Mouse (Mus musculus) urinary bladder, postnatal 25 days (tissue): ENCODE results near the gene Gm28048.
A peak's percentile ranks its signal among the peaks of the same experiment; 100 is the strongest.

Experiments
- DNase-seq: peaks from one replicate; pipeline ENCODE4 v3.0.0; 2022; ENCODE audit warnings: low spot score

Gm28048 gene

GRCm38 (mm10) chr11:22981984-22982757, at the start of gene Gm28048, which contains the start of gene Commd1:
Gene Gm28048 (minus strand): TSS chr11:22982090.
Gene Commd1 (minus strand): TSS chr11:22982382.
- peak; percentile 99 for DNase-seq

- no peak for DNase-seq
Measured at GRCm38 (mm10) chr11:23029399-23029798, 47.5 kb upstream of the Gm28048 start.

GRCm38 (mm10) chr11:23028957-23029356, 47.1 kb upstream of the Gm28048 start:
- no peak for DNase-seq

GRCm38 (mm10) chr11:23024169-23024568, 42.3 kb upstream of the Gm28048 start:
- DNase-seq: no peak

- DNase-seq: no peak
Measured at GRCm38 (mm10) chr11:23023155-23023554, 41.3 kb upstream of the Gm28048 start.

- DNase-seq: no peak
Measured at GRCm38 (mm10) chr11:23020841-23021240, 39.0 kb upstream of the Gm28048 start.

GRCm38 (mm10) chr11:23020116-23020770, 38.4 kb upstream of the Gm28048 start:
- no peak for DNase-seq

- DNase-seq: no peak
Measured at GRCm38 (mm10) chr11:23017943-23018342, 36.1 kb upstream of the Gm28048 start.

GRCm38 (mm10) chr11:23014996-23015395, 33.1 kb upstream of the Gm28048 start:
- no peak for DNase-seq

- no peak for DNase-seq
Measured at GRCm38 (mm10) chr11:23013580-23014294, 31.8 kb upstream of the Gm28048 start.

- DNase-seq: no peak
Measured at GRCm38 (mm10) chr11:23013096-23013495, 31.2 kb upstream of the Gm28048 start.

- DNase-seq: no peak
Measured at GRCm38 (mm10) chr11:23008824-23009200, 26.9 kb upstream of the Gm28048 start.

GRCm38 (mm10) chr11:23008181-23008823, 26.4 kb upstream of the Gm28048 start:
- peak; percentile 69 for DNase-seq

GRCm38 (mm10) chr11:23007481-23008180, 25.7 kb upstream of the Gm28048 start, which contains the start of gene Fam161a:
Gene Fam161a (plus strand): TSS chr11:23007531.
- DNase-seq: peak; percentile 45

GRCm38 (mm10) chr11:23007166-23007480, 25.2 kb upstream of the Gm28048 start:
- no peak for DNase-seq

- no peak for DNase-seq
Measured at GRCm38 (mm10) chr11:23005276-23005675, 23.4 kb upstream of the Gm28048 start.

- no peak for DNase-seq
Measured at GRCm38 (mm10) chr11:22998308-22998707, 16.4 kb upstream of the Gm28048 start.

GRCm38 (mm10) chr11:22995461-22995860, 13.6 kb upstream of the Gm28048 start:
- DNase-seq: no peak

- DNase-seq: no peak
Measured at GRCm38 (mm10) chr11:22994271-22994670, 12.4 kb upstream of the Gm28048 start.

- no peak for DNase-seq
Measured at GRCm38 (mm10) chr11:22991218-22991835, 9.4 kb upstream of the Gm28048 start.
